Mouse (Mus musculus): ENCODE results near the gene Gm20479. TPM values are rescaled to one million over a fixed set of nuclear protein-coding genes. Genes with fewer than 3 reads are reported as not detected.
A peak's percentile ranks its signal among the peaks of the same experiment; 100 is the strongest.

Gene Gm20479
- total and polyA plus RNA-seq, 2 experiments from 2014 or later, result not detected

DNA sequence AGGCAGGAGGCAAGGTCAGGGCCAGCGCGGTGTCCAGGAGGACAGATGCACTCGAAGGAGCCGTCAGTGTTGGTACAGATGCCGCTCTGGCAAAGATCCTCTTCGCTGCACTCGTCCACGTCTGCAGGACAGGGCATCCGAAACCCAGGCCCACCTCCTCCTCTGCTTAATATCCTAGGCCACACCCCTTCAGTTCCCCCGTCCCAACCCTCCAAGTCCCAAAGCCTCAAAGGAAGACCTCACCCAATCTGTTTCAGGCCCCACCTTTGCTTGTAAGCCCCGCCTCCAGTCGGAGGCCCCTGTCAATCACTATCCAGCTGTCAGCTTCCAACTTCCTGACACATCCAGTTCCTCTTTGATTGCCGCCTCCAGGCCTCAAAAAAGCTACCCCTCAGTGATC, 34.9 kb downstream of the Gm20479 start:
- ATAC-seq (ENCODE audit: low FRiP score), result no peak
- Histone ChIP-seq H3K9ac (replicated peaks; ENCODE audit: low read length, poor library complexity, severe bottlenecking) (no peak overlapping the region), H3K9me3 (ENCODE audit: low read length) (no peaks in the 10 kb centered on the region), H3K27ac (ENCODE audit: low read depth, low read length) (no peak overlapping the region), H3K27me3 (ENCODE audit: insufficient read depth, low read length) (peaks cover 17% of the 10 kb centered on the region; the same call in 1 of the 2 replicates), H3K36me3 (ENCODE audit: insufficient read depth, low read length) (no peaks in the 10 kb centered on the region), H3K4me3 (ENCODE audit: low read depth, low read length) (no peak overlapping the region), H3K4me1 (ENCODE audit: insufficient read depth, low read length) (no peaks in the 10 kb centered on the region), H3K4me2 (ENCODE audit: low read depth, low read length, poor library complexity, severe bottlenecking) (no peak overlapping the region)
- 23% methylated on average over 12 of the region's 13 CpGs for WGBS
- no peak for DNase-seq (ENCODE audit: low spot score)
- no peak for TF ChIP-seq CTCF (IDR thresholded peaks at IDR 0.05)

GRCm38 (mm10) chr7:27319411-27319810, 37.8 kb downstream of the Gm20479 start:
- Histone ChIP-seq H3K4me3 (ENCODE audit: low read depth, low read length) (no peak overlapping the region), H3K4me2 (ENCODE audit: low read depth, low read length, poor library complexity, severe bottlenecking) (no peak overlapping the region), H3K4me1 (ENCODE audit: insufficient read depth, low read length) (no peaks in the 10 kb centered on the region), H3K36me3 (ENCODE audit: insufficient read depth, low read length) (no peaks in the 10 kb centered on the region; the same call in 1 of the 2 replicates), H3K27ac (ENCODE audit: low read depth, low read length) (no peak overlapping the region), H3K9me3 (ENCODE audit: low read length) (no peaks in the 10 kb centered on the region), H3K9ac (replicated peaks; ENCODE audit: low read length, poor library complexity, severe bottlenecking) (no peak overlapping the region), H3K27me3 (ENCODE audit: insufficient read depth, low read length) (no peaks in the 10 kb centered on the region)
- TF ChIP-seq CTCF (IDR thresholded peaks at IDR 0.05), result no peak
- WGBS, result 90% methylated on average over 22 of the region's 22 CpGs
- DNase-seq (ENCODE audit: low spot score) (no peak), ATAC-seq (ENCODE audit: low FRiP score) (no peak)

- Histone ChIP-seq H3K27me3 (ENCODE audit: insufficient read depth, low read length) (no peaks in the 10 kb centered on the region), H3K9ac (replicated peaks; ENCODE audit: low read length, poor library complexity, severe bottlenecking) (no peak overlapping the region), H3K36me3 (ENCODE audit: insufficient read depth, low read length) (no peaks in the 10 kb centered on the region; the same call in none of the 2 replicates), H3K27ac (ENCODE audit: low read depth, low read length) (no peak overlapping the region), H3K4me2 (ENCODE audit: low read depth, low read length, poor library complexity, severe bottlenecking) (no peak overlapping the region), H3K4me1 (ENCODE audit: insufficient read depth, low read length) (no peaks in the 10 kb centered on the region), H3K9me3 (ENCODE audit: low read length) (no peaks in the 10 kb centered on the region), H3K4me3 (ENCODE audit: low read depth, low read length) (no peak overlapping the region)
- no peak for TF ChIP-seq CTCF (IDR thresholded peaks at IDR 0.05)
- DNase-seq (ENCODE audit: low spot score), result peak; percentile 87
- WGBS, result 22% methylated on average over 7 of the region's 7 CpGs
- peak; percentile 68; the same call in 1 of the 2 replicates for ATAC-seq (ENCODE audit: low FRiP score)
Measured at GRCm38 (mm10) chr7:27315958-27316357, 41.3 kb downstream of the Gm20479 start.

- 89% methylated on average over 3 of the region's 3 CpGs for WGBS
- ATAC-seq (ENCODE audit: low FRiP score), result no peak
Measured at GRCm38 (mm10) chr7:27314393-27314792, 42.8 kb downstream of the Gm20479 start.

DNA sequence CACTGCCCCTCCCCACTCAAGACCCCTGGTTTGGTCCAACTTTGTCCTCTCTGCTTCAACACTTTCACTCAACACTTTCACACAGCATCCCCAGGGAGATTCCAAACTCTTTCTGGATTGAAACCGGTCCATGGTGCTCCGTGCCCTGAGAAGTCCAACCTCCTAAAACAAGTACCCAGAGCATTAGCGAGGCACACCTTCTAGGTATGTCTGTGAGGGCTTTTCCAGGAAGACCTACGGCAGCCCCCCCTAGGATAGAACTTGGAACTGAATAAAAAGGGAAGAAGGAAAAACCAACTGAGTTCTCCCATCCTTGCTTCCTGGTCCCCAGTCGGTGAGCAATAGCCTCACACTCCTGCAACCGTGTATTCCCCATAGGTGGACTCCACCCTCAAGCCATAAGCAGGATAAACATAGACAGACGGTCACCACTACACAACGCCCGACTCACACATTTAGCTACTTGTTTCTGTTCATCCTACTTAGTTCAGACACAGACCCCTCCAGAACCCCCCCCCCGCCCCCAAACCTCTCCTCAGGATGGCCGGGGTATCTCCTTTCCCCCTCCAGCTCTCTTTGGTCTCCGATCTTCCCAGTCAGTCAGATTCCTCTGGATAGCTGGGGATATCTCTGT, 45.5 kb downstream of the Gm20479 start:
- Histone ChIP-seq H3K27ac (ENCODE audit: low read depth, low read length) (no peak overlapping the region), H3K4me3 (ENCODE audit: low read depth, low read length) (no peak overlapping the region), H3K4me1 (ENCODE audit: insufficient read depth, low read length) (no peaks in the 10 kb centered on the region), H3K4me2 (ENCODE audit: low read depth, low read length, poor library complexity, severe bottlenecking) (no peak overlapping the region), H3K9ac (replicated peaks; ENCODE audit: low read length, poor library complexity, severe bottlenecking) (no peak overlapping the region), H3K27me3 (ENCODE audit: insufficient read depth, low read length) (0 out of 2 replicates have a peak, but pooled peaks cover 3% of the 10 kb centered on the region), H3K9me3 (ENCODE audit: low read length) (no peaks in the 10 kb centered on the region), H3K36me3 (ENCODE audit: insufficient read depth, low read length) (peaks cover under 1% of the 10 kb centered on the region)
- TF ChIP-seq CTCF (IDR thresholded peaks at IDR 0.05), result no peak
- 96% methylated on average over 12 of the region's 12 CpGs for WGBS
- no peak for ATAC-seq (ENCODE audit: low FRiP score)
- no peak for DNase-seq (ENCODE audit: low spot score)

More at GRCm38 (mm10) chr7:27314393-27314792, 42.8 kb downstream of the Gm20479 start:
- Histone ChIP-seq H3K36me3 (ENCODE audit: insufficient read depth, low read length) (no peaks in the 10 kb centered on the region; the same call in none of the 2 replicates), H3K27ac (ENCODE audit: low read depth, low read length) (no peak overlapping the region), H3K9me3 (ENCODE audit: low read length) (no peaks in the 10 kb centered on the region), H3K4me2 (ENCODE audit: low read depth, low read length, poor library complexity, severe bottlenecking) (no peak overlapping the region), H3K4me1 (ENCODE audit: insufficient read depth, low read length) (no peaks in the 10 kb centered on the region), H3K4me3 (ENCODE audit: low read depth, low read length) (no peak overlapping the region), H3K27me3 (ENCODE audit: insufficient read depth, low read length) (0 out of 2 replicates have a peak, but pooled peaks cover 3% of the 10 kb centered on the region), H3K9ac (replicated peaks; ENCODE audit: low read length, poor library complexity, severe bottlenecking) (no peak overlapping the region)
- peak; percentile 47 for TF ChIP-seq CTCF (IDR thresholded peaks at IDR 0.05)
- DNase-seq (ENCODE audit: low spot score), result no peak

DNA sequence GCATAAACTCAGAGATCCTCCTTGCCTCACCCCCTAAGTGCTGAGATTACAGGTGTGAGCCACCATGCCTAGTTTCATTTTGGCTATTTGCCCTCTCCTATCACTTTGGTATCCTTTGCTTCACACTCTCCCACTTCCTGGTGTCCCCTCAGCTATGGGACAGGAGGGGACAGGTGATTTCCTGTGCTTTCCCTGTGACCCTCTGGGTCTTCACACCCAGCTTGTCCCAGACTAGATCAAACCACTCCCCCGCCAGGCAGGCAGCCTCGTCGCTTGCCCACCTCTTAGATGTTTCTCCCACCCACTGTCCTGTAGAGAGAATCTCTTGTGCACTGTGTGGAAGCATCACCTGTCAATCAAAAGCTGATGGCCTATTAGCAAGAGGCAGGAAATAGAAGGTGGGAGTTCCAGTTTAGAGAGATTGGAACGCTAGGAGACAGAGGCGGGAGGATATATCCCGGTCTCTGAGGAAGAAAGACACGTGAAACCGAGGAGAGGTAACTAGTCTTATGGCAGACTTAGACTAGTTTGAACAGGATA, 46.2 kb downstream of the Gm20479 start:
- Histone ChIP-seq H3K9me3 (ENCODE audit: low read length) (no peaks in the 10 kb centered on the region), H3K4me1 (ENCODE audit: insufficient read depth, low read length) (no peaks in the 10 kb centered on the region), H3K27me3 (ENCODE audit: insufficient read depth, low read length) (0 out of 2 replicates have a peak, but pooled peaks cover 3% of the 10 kb centered on the region), H3K27ac (ENCODE audit: low read depth, low read length) (no peak overlapping the region), H3K4me2 (ENCODE audit: low read depth, low read length, poor library complexity, severe bottlenecking) (no peak overlapping the region), H3K36me3 (ENCODE audit: insufficient read depth, low read length) (peaks cover 3% of the 10 kb centered on the region), H3K4me3 (ENCODE audit: low read depth, low read length) (no peak overlapping the region), H3K9ac (replicated peaks; ENCODE audit: low read length, poor library complexity, severe bottlenecking) (no peak overlapping the region)
- ATAC-seq (ENCODE audit: low FRiP score), result no peak
- no peak for TF ChIP-seq CTCF (IDR thresholded peaks at IDR 0.05)
- WGBS, result 63% methylated on average over 8 of the region's 8 CpGs
- DNase-seq (ENCODE audit: low spot score), result no peak

Measured in midbrain, postnatal 0 days (tissue).